Mouse (Mus musculus) C2C12 (cell line): ENCODE measurements around the gene Slc2a5.

ENCODE experiments used
- CEBPB ChIP-seq: IDR thresholded peaks from one replicate; pipeline ENCODE4 v1.6.1; 2011; ENCODE audit warnings: low read depth, mild to moderate bottlenecking, control low read depth, moderate library complexity
- CTCF ChIP-seq: IDR thresholded peaks from one replicate; pipeline ENCODE4 v1.5.1; 2011; ENCODE audit not compliant: control insufficient read depth, insufficient read depth, insufficient read length
- MAX ChIP-seq: IDR thresholded peaks from one replicate; pipeline ENCODE4 v1.6.1; 2011; ENCODE audit warnings: mild to moderate bottlenecking, control low read depth
- MYOD1 ChIP-seq: IDR thresholded peaks from one replicate; pipeline ENCODE4 v1.6.1; 2011; ENCODE audit warnings: low read depth; ENCODE audit not compliant: control insufficient read depth, insufficient read length
- MYOG ChIP-seq: IDR thresholded peaks from one replicate; pipeline ENCODE4 v1.6.1; 2011; ENCODE audit not compliant: control insufficient read depth, insufficient read length; ENCODE audit errors: extremely low read depth
- USF1 ChIP-seq: IDR thresholded peaks from one replicate; pipeline ENCODE4 v1.6.1; 2011; ENCODE audit warnings: low read depth, mild to moderate bottlenecking, control low read depth, moderate library complexity

GRCm38 (mm10) chr4:150119640-150120039 lies 557 bp downstream of the Slc2a5 start:
- TF ChIP-seq USF1 (no peak), CTCF (no peak), MAX (no peak), MYOD1 (no peak), CEBPB (no peak), MYOG (no peak)
